Mouse (Mus musculus) frontal cortex, postnatal 14 days (tissue): ENCODE data around the gene Prdm2.

Source experiments
- DNase-seq, 2 experiments: peaks; one replicate each; pipeline ENCODE4 v3.0.0; 2022; ENCODE audit warnings: low spot score in 2 of 2

The Prdm2 gene

GRCm38 (mm10) chr4:143154571-143154970 is 58.2 kb downstream of the Prdm2 start:
- no peak for DNase-seq

DNA sequence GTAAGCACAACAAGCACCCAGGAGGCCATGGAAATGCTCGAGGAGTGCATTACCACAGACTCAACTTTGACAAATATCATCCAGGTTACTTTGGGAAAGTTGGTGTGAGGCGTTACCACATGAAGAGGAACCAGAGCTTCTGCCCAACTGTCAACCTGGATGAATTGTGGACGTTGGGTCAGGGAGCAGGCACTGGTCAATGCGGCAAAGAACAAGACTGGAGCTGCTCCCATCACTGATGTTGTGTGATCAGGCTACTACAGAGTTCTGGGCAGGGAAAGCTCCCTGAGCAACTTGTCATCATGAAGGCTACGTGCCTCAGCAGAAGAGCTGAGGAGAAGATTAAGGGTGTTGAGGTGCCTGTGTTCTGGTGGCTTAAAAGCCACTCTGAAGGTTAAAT is 60.2 kb downstream of the Prdm2 start:
- no peak for DNase-seq

DNA sequence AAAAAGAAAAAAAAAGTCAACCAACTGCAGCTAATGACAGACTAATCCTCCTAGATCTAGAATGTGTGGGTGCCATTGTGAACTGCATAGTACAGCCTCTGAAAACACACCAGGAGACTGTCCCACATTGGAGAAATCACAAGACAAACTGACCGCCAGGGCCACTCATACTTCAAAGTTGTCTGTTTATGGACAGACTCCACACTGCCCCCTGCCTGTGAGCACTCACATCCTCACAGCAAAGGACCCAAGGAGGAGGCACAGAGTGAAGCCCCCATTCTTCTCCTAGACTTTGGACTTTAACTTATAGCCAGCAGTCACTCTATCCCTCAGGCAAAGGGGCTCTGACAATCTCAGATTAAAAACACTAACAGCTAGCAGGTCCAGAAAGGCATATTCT is 61.5 kb downstream of the Prdm2 start:
- no peak for DNase-seq

GRCm38 (mm10) chr4:143147666-143148065 is 65.1 kb downstream of the Prdm2 start:
- no peak for DNase-seq

DNA sequence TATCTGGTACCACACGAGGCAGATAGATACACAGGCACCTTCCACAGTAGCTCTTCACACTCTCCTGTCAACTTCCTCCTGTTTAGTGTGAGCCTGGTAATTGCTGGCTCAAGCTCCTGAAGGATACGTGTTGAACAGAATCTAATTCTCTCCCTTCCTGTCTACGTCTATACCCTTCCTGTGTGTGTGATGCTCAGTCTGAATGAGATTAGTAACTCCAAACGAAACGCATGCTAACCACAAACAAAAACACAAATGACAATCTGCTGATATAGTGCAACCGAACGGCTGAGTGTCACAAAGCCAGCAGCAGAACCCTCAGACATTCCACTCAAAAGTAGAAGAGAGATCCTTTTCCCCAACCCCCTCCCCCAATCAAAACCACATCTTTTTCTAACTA is 69.2 kb downstream of the Prdm2 start:
- DNase-seq = no peak

DNA sequence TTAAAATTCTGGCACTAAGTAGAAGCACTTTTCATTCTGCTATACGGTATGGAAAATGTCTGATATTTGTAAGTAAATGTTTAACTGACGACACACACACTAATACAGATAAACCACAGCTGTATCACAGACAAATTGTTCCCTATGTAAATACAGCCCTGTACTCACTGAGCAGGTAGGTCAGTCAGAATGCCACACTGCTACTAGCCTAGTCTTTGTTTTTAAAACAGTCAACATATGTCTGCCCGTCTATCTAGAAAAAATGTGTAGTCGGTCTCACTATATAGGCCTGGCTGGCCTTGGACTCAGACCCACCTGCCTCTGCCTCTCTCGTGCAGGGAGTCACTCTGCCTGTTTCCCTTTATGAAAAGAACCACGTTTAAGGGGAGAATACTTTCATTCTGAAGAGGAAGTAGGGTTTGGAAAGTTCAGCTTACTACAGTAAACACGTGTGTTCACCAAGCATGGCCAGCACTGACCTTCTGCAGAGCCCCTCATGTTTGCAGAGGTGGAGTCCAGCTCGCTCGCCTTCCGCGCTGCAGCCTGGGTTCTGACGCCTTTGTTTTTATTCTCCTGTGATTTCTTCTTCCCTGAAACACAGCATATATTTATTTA is 71.0 kb downstream of the Prdm2 start:
- no peak for DNase-seq

DNA sequence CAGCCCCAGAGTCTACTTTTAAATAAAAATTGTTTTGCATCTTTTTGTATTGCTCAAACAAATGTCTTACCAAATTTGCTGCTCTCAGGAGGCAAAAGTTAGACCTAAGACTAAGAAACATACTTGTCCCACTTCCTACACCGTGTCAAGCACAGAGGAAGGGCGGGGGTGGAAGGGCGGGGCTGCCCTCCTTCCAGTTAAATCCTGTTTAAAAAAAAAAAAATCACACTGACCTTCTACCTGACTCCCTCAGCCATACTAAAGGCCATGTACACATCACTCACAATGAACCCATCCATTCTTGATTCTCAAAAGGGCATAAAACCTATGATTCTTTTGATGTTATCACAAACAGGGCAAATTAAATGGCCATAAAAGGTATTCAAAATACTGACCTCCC is 71.9 kb downstream of the Prdm2 start:
- DNase-seq = no peak

GRCm38 (mm10) chr4:143132433-143132832 is 80.4 kb downstream of the Prdm2 start:
- DNase-seq = peak; percentile 29 to 46

DNA sequence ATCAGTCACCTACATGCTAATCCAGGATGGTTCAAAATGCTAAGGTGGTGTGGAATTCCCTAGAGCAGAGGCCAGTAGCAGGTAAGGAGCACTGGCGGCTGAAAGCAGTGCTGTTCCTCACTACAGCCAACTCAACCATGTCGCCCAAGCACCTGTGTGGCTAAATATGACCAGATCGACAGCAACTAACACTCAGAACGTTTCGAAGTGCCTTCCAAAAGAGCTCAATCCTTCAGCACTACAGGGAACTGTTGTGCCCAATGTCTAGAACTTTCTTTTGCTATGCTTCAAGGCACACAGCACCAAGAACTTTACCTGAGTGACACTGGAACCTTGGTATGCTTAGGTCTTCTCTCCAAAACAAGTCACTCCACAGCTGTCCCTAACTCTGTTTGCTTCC is 82.4 kb downstream of the Prdm2 start:
- no peak for DNase-seq

GRCm38 (mm10) chr4:143129261-143129760 is 83.5 kb downstream of the Prdm2 start:
- no peak for DNase-seq

DNA sequence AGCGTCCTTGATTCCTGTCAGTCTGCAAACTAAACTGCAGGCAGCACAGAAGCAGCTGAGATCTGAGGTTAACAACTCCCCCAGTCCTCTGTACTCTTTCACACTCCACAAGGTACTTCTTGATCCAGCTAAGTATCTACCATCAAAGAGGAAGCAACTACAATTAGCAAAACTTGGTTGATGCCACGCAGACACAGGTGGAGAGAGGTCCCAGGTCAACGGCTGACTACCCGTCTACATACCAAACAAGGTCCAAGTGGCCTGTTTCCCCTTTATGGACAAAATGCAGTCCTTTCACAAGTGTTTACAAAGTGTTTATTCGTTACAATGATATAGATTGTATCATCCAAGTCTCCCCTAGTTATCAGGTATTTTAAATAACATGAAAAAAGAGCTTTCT is 85.6 kb downstream of the Prdm2 start:
- DNase-seq = no peak

- DNase-seq = no peak
Observed at GRCm38 (mm10) chr4:143126476-143126875, 86.3 kb downstream of the Prdm2 start.

DNA sequence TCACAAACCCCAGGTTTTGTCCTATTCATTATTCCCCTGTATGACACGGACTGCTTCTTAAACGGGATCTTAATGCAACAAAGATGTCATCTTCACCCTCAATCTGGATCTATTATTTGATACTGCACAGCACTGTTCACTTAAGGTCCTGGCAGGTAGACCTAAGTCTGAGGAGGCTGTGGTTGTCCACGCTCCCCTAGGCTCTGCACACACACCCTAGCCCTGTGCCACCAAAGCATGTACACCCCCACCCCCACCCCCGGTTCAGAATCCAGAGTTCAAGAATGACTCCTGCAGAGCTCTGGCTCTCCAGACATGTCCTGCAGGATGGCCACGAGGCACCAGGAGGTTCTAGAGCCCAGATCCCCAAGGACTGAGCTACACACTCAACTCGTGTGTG is 87.5 kb downstream of the Prdm2 start:
- DNase-seq = no peak

DNA sequence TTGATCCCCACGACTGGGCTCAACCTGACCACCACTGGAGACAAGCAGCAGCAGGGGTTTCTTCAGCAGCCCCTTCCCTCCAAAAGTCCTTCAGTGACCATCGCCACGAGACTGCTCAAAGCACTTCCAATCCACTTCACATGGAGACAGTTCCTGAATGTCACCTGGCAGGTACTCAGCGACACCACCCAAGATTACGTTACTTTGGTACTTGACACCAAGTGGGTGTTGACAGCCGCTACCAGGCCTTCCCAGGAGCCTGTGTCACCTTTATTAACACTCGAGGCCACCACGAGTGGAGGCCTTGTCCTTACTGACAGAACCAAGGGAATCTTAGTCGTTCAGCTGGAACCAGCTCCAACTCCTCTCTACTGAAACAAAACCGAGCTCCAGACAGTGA is 89.8 kb downstream of the Prdm2 start:
- DNase-seq = no peak

- no peak for DNase-seq
Observed at GRCm38 (mm10) chr4:143121174-143121573, 91.6 kb downstream of the Prdm2 start.

GRCm38 (mm10) chr4:143120008-143120407 is 92.8 kb downstream of the Prdm2 start:
- DNase-seq = no peak

DNA sequence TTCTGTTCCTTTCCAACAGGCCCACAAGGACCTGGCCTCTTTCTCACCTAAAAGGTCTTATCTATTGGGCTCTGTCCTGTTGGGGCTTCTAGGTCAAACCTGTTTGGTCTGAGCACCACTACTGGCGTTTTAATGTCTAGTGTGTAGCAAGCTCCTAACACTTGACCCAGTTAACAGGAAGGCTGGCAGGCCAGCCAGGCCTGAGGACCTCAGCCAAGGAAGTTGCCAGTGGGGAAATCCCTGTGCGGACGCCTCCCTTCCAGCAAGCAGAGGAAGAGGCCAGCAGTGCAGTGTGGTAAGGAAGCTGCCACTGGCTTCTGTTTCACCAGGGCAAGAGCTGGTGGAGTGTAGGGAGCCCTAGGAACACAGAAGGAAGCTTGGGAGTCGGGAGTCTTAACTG is 94.0 kb downstream of the Prdm2 start:
- DNase-seq = no peak

GRCm38 (mm10) chr4:143115851-143116250 is 96.9 kb downstream of the Prdm2 start:
- DNase-seq = no peak

- DNase-seq = no peak
Observed at GRCm38 (mm10) chr4:143114232-143114979, 98.4 kb downstream of the Prdm2 start.

DNA sequence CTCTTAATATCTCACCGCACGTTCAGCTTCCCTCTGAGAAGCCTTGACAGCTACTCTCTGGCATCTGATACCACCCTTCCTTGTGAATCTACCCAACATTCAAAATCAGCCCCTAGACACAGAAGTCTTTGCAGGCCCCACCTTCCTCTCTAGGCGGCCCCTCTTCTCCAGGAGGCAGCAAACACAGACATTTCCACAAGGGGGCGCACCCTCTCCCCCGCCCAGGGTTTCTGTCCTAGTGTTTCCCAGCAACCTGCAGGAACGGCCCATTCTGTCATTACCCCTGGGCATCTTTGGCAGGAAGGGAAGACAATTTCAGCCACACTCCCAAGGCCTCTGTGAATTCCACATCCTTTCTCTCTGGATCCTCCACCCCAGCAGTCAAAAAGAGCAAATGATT is 99.8 kb downstream of the Prdm2 start:
- peak in 1 of 2 experiments; percentile 45 for DNase-seq

GRCm38 (mm10) chr4:143112439-143112838 is 100.4 kb downstream of the Prdm2 start:
- no peak for DNase-seq

GRCm38 (mm10) chr4:143111872-143112271 is 100.9 kb downstream of the Prdm2 start:
- no peak for DNase-seq

DNA sequence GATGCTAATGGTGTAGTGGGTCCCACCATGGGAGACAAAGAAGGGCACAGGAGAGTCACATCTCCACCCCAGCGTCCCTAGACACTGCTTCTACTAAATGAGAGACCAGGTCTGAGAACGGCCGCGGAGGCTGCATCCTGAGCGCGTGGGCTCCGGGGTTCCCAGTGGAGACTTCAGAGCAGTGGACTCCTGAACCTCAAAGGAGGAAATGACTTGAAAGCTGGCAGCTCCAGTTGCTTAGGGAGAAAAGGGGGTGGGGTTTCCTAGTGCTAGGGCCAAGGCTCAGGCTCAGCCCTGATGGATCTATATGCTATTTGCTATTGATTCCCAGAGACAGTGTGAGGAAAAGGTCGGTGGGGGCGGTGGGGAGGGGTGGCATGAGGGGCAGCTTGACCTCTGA is 104.2 kb downstream of the Prdm2 start:
- no peak for DNase-seq
